Mouse (Mus musculus): ENCODE results near the gene Ces4a.
"Not testable (repeated sequence)": the region's sequence is repeated elsewhere in the genome, so short reads cannot be mapped to it uniquely, and the experiment has no call there.

The Ces4a gene

GRCm38 (mm10) chr8:105170041-105170380 lies 38.4 kb downstream of the Ces4a start:
- no peak for DNase-seq (ENCODE audit: low spot score in 2 of 2)

DNA sequence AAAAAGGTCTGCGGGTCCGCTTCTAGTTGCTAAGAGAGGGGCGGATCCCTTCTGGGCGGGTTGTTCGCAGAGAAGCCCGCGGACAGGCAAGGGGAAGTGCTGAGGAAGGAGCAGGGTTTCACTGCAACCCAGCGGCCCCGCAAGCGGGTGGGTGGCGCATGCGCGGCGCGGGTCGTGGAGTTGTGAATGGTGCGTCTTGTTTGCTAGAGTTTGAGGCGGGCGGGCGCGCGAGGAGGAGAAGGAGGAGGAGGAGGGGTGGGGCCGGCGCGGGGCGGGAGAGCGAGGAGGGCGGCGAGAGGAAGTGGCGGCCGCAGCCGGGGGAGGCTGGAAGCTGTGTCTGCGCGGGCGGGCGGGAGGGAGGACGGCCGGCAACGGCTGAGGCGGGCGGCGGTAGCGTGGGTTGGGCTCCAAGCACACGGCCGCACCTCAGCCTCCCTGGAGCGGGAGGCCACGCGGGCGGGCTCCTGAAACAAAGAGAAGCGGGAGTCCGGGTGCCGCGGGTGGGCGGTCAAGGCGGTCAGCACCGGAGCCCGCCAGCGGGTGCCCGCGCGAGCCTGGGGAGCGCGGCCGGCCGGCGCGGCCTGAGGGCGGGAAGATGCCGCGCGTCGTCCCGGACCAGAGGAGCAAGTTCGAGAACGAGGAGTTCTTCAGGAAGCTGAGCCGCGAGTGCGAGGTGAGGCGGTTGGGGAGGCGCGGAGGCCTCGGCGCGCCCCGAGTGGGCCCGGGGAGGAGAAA lies 38.9 kb downstream of the Ces4a start, which contains the start of gene Cbfb:
Gene Cbfb (plus strand): TSS at position 294 of the 735 bp plus-strand sequence.
- DNase-seq (ENCODE audit: low spot score in 2 of 2), result peak; percentile 99

DNA sequence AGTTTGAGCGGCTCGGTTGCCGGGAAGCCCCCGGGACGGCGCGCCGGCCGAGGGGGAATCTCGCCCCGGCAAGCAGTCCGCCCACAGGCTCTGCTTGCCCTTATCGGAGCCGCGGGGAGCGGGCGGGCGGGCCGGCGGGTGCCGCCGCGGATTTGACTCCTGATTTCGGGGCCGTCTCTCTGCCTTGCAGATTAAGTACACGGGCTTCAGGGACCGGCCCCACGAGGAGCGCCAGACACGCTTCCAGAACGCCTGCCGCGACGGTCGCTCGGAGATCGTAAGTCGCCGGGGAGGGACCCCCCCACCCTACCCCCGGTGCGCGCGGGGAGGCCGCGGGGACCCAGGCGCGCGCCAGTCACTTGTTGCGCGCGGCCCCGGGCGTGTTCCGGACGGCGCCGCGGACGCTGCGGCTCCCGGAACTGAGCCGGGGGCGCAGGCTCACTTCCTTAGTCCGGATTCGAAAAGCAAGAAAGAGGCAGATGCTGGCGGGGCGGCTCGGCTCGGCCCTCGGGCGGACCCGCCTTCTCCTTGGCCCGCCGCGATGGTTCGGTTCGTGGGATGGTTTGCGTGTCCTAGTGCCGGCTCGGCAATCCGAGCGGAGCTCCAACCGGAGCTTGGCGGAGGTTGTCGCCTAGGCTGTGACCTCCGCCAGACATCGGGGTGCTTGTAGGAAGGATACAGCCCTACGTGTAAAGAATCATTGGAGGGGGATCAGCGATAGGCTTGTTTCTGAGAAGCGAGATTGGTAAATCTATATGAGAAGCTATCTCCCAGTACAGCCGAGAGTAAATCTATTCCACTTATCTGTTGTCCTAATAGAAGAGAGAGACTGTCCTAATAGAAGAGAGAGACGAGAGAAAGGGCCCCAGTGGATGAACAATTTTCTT lies 39.8 kb downstream of the Ces4a start:
- DNase-seq (ENCODE audit: low spot score in 2 of 2), result peak; percentile 71 to 74

DNA sequence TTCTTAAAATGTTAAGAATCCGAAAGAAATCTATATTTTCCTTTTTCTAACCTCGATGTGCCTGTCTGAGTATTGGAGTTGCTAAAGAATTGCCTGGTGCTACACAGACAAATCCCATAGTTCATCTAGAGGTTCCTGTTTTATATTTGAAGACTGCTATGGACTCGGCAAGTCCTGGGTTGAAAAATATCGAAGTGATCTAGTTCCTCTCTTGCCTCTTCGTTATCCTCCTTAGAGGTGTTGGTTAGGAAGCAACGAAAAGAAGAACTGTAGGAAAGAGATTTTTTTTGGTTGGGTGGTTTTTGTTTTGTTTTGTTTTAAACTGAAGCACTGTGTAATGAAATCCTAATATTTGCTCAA lies 40.4 kb downstream of the Ces4a start:
- DNase-seq (ENCODE audit: low spot score in 2 of 2), result no peak

- DNase-seq (ENCODE audit: low spot score in 2 of 2), result not testable (repeated sequence)
These were observed 43.7 kb downstream of the Ces4a start for GRCm38 (mm10) chr8:105175287-105175686.

DNA sequence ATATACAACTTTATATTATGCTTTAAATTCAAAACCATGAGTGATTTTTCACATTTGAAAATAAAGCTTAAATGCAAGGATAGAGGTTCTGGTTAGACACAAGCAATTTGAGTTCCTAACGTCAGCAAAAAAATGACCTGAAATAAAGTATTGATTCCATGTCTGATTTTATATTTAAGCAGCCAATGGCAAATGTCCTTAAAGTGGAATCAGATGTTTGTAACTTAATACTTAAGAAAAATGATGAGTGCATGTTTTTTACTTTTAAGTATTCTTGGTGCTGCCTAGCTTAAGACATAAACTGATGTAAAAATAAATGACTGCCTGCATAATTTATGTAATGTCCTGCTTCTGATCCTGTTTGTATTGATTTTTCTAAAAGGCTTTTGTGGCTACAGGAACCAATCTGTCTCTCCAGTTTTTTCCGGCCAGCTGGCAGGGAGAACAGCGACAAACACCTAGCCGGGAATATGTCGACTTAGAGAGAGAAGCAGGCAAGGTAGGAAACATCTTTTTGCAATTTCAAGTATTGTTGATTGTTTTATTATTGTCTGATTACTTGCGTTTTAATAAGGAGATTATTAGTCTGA lies 46.7 kb downstream of the Ces4a start:
- DNase-seq (ENCODE audit: low spot score in 2 of 2), result no peak

GRCm38 (mm10) chr8:105182201-105182600 lies 50.6 kb downstream of the Ces4a start:
- no peak for DNase-seq (ENCODE audit: low spot score in 2 of 2)

DNA sequence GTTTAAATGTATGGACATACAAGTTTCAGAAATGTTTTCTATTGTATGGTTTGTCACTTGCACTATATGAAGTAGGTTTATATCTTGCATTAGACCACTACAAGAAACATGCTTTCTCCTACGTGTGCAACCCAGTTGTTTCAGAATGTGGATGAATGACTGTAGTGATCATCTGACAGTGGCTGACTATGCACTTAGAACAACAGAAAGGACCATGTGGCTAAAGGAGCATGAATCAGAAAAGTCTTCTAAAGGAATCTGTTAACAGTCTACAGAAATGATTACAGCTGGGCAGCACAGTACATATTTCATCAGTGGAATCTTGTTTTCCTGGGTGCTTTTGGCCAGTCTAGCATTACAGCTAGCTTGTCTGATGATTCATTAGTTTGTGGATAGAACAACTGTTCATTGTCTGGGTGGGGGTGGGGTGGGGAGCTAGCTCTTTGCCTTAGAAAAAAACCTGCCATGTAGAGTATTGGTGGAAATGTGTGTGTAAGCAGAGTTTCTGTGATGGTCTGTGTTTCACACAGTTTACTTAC lies 54.9 kb downstream of the Ces4a start:
- no peak for DNase-seq (ENCODE audit: low spot score in 2 of 2)

DNA sequence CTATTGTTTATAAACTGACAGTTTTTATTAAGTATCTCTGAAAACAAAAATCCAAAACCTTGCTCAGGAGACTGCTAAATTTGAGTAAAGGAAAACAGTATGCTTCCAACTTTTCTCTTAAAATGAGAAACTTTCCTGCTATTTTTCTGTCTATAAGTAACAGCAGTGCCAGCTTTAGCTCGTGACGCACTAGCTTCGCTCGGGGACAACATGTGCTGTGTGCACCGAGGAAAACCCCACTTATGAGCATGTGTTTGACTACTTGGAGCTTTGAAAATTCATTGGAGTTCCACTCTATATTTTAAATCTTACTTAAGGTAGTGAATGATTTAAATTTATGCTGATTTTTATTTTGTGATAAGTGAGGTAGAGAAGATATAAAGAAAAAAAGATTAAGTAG lies 60.6 kb downstream of the Ces4a start:
- no peak for DNase-seq (ENCODE audit: low spot score in 2 of 2)

Data from spleen, postnatal 36 days (tissue).